Mouse (Mus musculus) urinary bladder, adult 2 months (tissue): Measurements from ENCODE around the gene Gm773. TPM values are rescaled to one million over a fixed set of nuclear protein-coding genes. Genes with fewer than 3 reads are reported as not detected.
"Not testable (repeated sequence)": the region's sequence is repeated elsewhere in the genome, so short reads cannot be mapped to it uniquely, and the experiment has no call there.

Experiments
- DNase-seq: peaks from one replicate; pipeline ENCODE4 v3.0.0; 2022; ENCODE audit warnings: low spot score
- polyA plus RNA-seq: library from polyadenylated mRNA; depleted of rRNA; stranded (reverse); fragments of >200 nt; gene quantifications from 2 replicates; pipeline ENCODE4 v1.2.3, GENCODE M21; 2012; rRNA removed

Gm773 gene
- polyA plus RNA-seq, result not detected in 2 replicates

- no peak for DNase-seq
Observed at GRCm38 (mm10) chrX:56212771-56213170, at the start of gene Gm773. Gene Gm773, minus strand, starts transcription at chrX:56212881.

DNA sequence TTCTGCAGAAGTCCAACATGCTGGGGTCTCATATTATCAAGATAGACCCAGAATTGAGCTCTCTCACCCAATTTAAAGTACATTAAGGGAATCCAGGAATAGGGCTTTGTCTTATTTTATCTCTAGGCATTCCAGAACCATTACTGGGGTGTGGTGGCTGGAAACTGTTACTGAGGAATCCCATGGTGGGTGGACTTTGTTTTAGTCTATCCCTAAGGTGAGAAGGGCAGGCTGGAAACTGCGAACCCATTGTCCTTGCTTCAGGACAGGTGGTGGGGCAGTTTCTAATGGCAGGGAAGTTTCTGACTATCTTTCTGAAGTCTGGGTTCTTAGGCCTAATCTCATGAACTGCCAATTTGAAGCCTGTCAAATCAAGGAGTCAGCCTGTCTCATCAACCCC lies 26.2 kb downstream of the Gm773 start:
- DNase-seq, result not testable (repeated sequence)

DNA sequence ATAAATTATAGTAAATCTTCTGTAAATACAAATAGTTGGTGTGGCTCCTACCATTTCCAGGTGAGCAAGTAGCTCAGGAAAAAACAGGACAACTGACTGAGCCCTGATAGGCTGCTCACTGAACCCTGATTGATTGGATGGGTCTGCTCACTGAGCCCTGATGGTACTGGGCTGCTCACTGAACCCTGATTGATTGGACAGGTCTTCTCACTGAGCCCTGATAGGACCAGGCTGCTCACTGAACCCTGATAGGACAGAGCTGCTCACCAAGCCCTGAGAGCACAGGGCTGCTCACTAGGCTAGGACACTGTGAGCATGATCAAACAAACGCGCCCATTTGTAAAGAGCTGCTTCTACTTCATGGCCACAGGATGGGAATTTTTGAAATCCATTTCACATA lies 61.3 kb downstream of the Gm773 start:
- no peak for DNase-seq

Other genes with a start within 250 kb of the Gm773 start
- gene 3830403N18Rik, start 76.3 kb downstream of the Gm773 start, polyA plus RNA-seq, result 0.80 and 1.1 TPM in 2 replicates
- 3.9 and 4.0 TPM in 2 replicates for gene Zfp449, start 133.5 kb upstream of the Gm773 start, polyA plus RNA-seq
- gene Smim10l2a, start 161.7 kb upstream of the Gm773 start, polyA plus RNA-seq, result 1.1 and 1.5 TPM in 2 replicates
- not detected in 2 replicates for gene Gm2174, start 235.1 kb upstream of the Gm773 start, polyA plus RNA-seq
- 88.1 and 111 TPM in 2 replicates for gene Ints6l, start 242.0 kb upstream of the Gm773 start, polyA plus RNA-seq